Mouse (Mus musculus): Measurements from ENCODE around the gene Gabra4.

GRCm38 (mm10) chr5:71614311-71614710 is 43.8 kb downstream of the Gabra4 start:
- TF ChIP-seq CTCF (IDR thresholded peaks at IDR 0.05; ENCODE audit: control insufficient read depth, insufficient read depth, insufficient replicate concordance, low read depth, low read length) (no peak), POLR2A (IDR thresholded peaks at IDR 0.05; ENCODE audit: control insufficient read depth, low read depth, low read length) (no peak)

All from testis, adult 2 months (tissue).